Mouse (Mus musculus) embryonic facial prominence, embryonic 10.5 days (tissue): ENCODE measurements at regions not wholly inside any gene's neighbourhood (a gene's known extent, or its start where the extent isn't known, plus 50 kb on each side); places are given as distances from the start of the nearest gene placed in this dataset.

Source experiments
- DNase-seq: peaks from one replicate; pipeline ENCODE4 v3.0.0-alpha.2; 2017; ENCODE audit warnings: low spot score
- H3K27ac ChIP-seq: fragments of 300-500 bp; sonication (generic); replicated peaks from 2 replicates; pipeline ENCODE4 v1.5.1; 2016; ENCODE audit warnings: mild to moderate bottlenecking
- H3K27me3 ChIP-seq: fragments of 300-500 bp; sonication (generic); replicated peaks from 2 replicates; pipeline ENCODE4 v1.6.1; 2016; ENCODE audit warnings: low read depth, mild to moderate bottlenecking; ENCODE audit not compliant: poor library complexity, severe bottlenecking
- H3K36me3 ChIP-seq: fragments of 300-500 bp; sonication (generic); replicated peaks from 2 replicates; pipeline ENCODE4 v1.6.1; 2016; ENCODE audit warnings: mild to moderate bottlenecking, moderate library complexity
- H3K4me1 ChIP-seq: fragments of 300-500 bp; sonication (generic); 2 replicates; pipeline ENCODE4 v1.6.1; 2016
- H3K4me3 ChIP-seq: fragments of 300-500 bp; sonication (generic); 2 replicates; pipeline ENCODE4 v1.5.1; 2016; ENCODE audit warnings: mild to moderate bottlenecking, moderate library complexity
- H3K9me3 ChIP-seq: fragments of 300-500 bp; sonication (generic); 2 replicates; pipeline ENCODE4 v1.6.1; 2016; ENCODE audit warnings: mild to moderate bottlenecking
- WGBS: fragments of 180-500 bp; shearing (Covaris S2); methylation state at CpG from one replicate; pipeline ENCODE4 v1.1.7; 2016; 5-methylcytosine and 5-hydroxymethylcytosine counted together

DNA sequence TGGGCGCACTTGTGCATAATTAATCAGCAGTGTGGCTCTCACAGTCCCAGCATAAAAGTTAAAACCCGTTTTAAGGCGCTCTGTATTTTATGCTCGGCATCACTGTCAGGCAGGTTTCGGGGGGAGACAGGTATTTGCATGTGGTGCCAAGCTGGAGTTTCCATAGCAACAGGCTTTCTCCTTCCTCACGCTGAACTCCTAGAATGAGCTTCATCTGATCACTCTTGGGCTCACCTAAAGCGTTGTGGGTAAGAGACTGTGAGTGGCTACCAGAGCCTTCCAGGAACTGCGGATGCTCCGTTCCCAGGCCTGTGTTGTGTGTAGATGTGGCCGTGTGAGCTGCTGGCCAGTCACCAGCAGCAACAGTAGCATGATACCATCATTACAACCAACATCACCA lies 161.5 kb downstream of the Ajap1 start:
- no peak overlapping the region for H3K27ac ChIP-seq
- no peaks in the 10 kb centered on the region for H3K9me3 ChIP-seq
- WGBS = 85% methylated on average over 10 of the region's 10 CpGs
- no peak for DNase-seq
- peaks cover 19% of the 10 kb centered on the region for H3K4me1 ChIP-seq
- H3K36me3 ChIP-seq = no peaks in the 10 kb centered on the region
- no peaks in the 10 kb centered on the region for H3K27me3 ChIP-seq
- no peak overlapping the region for H3K4me3 ChIP-seq

DNA sequence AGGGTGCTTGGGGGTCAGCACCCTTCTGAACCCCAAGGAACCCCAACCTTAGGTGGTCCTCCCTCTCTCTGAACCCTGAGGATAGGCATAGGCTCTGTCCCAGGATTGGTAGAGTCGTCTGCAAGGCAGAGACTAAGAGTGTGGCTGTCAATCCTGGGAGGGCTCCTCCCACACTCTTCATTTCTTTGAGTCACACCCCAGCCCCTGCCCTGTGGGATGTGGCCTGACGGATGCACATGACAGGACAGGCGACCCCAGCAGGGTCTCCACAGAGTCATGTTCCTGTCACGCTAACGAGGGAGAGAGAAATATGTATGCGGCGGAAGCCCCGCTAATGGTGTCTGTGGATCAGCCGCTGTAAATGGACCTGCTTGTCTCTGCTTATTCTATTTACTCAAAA lies 162.0 kb downstream of the Ajap1 start:
- no peaks in the 10 kb centered on the region for H3K36me3 ChIP-seq
- no peak overlapping the region for H3K27ac ChIP-seq
- no peak overlapping the region for H3K4me3 ChIP-seq
- WGBS = 86% methylated on average over 9 of the region's 9 CpGs
- no peak for DNase-seq
- H3K4me1 ChIP-seq = peaks cover 14% of the 10 kb centered on the region
- no peaks in the 10 kb centered on the region for H3K9me3 ChIP-seq
- H3K27me3 ChIP-seq = no peaks in the 10 kb centered on the region

DNA sequence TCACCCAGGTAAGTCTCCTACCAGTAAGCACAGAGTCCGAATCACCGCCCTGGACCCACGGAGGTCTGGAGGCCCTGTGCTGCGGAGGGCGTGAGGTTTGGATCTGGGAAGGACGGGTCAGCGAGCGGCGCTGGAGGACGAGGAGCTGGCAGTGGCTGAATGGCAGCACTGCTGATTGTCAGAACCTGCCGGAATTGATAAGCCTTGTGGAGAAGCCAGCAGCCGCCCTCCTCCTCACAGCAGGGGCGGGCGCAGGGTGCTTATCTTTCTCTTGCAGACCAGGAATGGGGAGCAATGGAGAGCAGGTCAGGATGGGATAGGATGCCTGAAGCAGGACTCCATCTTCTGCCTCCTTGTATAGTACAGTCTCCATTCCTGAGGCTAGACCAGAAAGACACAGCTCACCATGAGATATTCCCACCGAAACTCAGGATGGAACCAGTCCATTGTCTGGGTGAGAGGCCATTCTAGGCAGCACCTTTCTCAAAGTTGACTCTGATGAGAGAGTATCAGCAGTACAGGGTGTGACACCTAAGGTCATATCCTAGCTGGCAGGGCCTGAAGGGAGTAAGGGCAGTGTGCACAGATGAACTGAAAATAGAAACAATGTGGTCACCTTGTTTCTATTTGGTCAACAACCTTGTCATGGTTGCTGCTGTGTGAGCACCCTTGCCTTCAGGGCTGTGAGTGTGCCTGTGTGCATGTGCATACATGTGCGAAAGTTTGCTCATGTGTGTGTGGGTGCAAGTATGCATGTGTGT lies 165.5 kb downstream of the Ajap1 start:
- H3K27ac ChIP-seq = no peak overlapping the region
- DNase-seq = no peak
- H3K9me3 ChIP-seq = no peaks in the 10 kb centered on the region
- 0 out of 2 replicates have a peak, but pooled peaks cover 7% of the 10 kb centered on the region for H3K4me1 ChIP-seq
- no peaks in the 10 kb centered on the region for H3K27me3 ChIP-seq
- 79% methylated on average over 16 of the region's 16 CpGs for WGBS
- no peaks in the 10 kb centered on the region for H3K36me3 ChIP-seq
- H3K4me3 ChIP-seq = no peak overlapping the region

DNA sequence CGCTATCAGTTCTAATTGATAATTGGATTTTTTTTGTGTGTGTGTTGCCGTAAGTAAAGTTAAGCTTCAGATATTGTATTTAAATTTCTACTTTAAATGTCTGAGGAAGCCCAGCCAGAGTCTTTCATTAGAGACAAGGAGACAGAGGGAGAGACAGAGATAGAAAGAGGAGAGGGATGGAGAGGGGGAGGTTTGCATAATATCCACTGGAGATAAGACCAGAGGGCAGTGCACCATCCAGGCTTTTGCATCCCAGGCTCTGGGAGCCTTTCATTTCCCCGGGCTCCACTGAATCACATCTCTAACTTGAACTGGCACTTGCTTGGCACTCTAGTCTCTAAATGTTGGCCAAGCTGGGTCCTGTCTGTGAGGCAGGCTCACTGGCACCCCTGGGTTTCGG lies 166.1 kb downstream of the Ajap1 start:
- no peaks in the 10 kb centered on the region for H3K27me3 ChIP-seq
- H3K36me3 ChIP-seq = no peaks in the 10 kb centered on the region
- H3K27ac ChIP-seq = no peak overlapping the region
- H3K4me3 ChIP-seq = no peak overlapping the region
- no peaks in the 10 kb centered on the region for H3K9me3 ChIP-seq
- H3K4me1 ChIP-seq = 0 out of 2 replicates have a peak, but pooled peaks cover 7% of the 10 kb centered on the region
- 87% methylated on average over 4 of the region's 4 CpGs for WGBS
- no peak for DNase-seq

DNA sequence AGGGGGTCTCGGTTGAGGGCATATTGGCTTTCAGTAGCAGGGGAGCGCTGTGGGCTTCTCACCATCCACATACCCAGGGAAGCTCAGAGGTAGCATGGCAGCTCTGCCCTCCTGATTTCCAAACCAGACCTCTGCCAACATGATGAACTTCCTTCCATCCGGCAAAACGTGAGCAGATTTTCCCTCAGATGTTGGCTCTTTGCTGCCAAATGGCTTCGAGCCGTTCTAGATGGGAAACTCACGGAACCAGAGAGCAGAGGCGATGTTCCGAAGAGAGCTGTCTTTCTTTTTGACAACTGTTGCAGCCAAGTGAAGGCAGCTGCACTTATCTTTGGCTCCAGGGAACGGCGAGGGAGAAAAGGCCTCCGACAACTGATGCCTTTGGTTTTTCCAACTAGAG lies 168.7 kb downstream of the Ajap1 start:
- H3K27ac ChIP-seq = no peak overlapping the region
- H3K9me3 ChIP-seq = no peaks in the 10 kb centered on the region
- DNase-seq = no peak
- H3K4me1 ChIP-seq = 0 out of 2 replicates have a peak, but pooled peaks cover 3% of the 10 kb centered on the region
- 93% methylated on average over 12 of the region's 12 CpGs for WGBS
- no peaks in the 10 kb centered on the region for H3K36me3 ChIP-seq
- no peak overlapping the region for H3K4me3 ChIP-seq
- no peaks in the 10 kb centered on the region; the same call in 1 of the 2 replicates for H3K27me3 ChIP-seq

DNA sequence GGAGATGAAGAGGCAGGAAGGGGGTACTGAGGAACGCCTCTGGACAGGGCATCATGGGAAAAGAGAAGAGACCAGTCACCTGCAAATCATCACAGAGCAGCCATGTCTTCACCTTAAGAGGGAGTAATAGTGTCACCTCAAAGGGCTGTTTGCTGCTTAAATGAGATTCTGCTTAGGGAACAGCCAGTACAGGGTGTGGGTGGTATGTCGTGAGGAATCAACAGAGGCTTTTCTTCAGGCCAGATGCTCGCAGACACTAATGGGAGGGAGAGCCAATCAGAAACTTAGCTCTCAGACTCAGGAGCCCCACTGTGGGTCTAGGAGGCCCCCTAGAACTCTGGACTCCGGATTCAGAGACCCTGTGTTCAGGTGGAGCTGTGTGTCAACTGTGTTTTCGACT lies 171.0 kb downstream of the Ajap1 start:
- H3K36me3 ChIP-seq = no peaks in the 10 kb centered on the region
- H3K27ac ChIP-seq = no peak overlapping the region
- DNase-seq = no peak
- H3K27me3 ChIP-seq = no peaks in the 10 kb centered on the region; the same call in 1 of the 2 replicates
- H3K9me3 ChIP-seq = no peaks in the 10 kb centered on the region
- H3K4me3 ChIP-seq = no peak overlapping the region
- WGBS = 69% methylated on average over 5 of the region's 5 CpGs
- H3K4me1 ChIP-seq = no peaks in the 10 kb centered on the region; the same call in 1 of the 2 replicates

DNA sequence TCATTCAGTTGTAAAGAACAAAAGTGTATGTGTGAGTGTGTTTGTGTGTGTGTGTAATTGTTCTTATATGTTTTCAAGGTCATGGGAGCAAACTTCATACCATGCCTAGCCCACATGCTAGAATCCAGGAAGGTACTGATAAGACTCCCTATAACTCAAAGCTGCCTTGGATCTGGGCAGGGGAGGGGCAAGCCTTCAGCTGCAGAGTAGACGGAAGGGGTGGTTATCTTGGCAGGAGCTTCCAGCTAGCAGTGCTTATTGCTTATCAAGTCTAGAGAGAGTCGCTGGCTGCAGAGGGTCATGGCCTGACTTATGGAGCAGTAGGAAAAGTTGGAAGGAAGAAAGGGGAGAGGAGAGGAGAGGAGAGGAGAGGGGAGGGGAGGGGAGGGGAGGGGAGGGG lies 172.0 kb downstream of the Ajap1 start:
- no peak overlapping the region for H3K4me3 ChIP-seq
- DNase-seq = no peak
- H3K4me1 ChIP-seq = peaks cover 4% of the 10 kb centered on the region
- no peak overlapping the region for H3K27ac ChIP-seq
- H3K27me3 ChIP-seq = no peaks in the 10 kb centered on the region; the same call in 1 of the 2 replicates
- H3K9me3 ChIP-seq = no peaks in the 10 kb centered on the region
- WGBS = 83% methylated on average over 2 of the region's 2 CpGs
- H3K36me3 ChIP-seq = no peaks in the 10 kb centered on the region

DNA sequence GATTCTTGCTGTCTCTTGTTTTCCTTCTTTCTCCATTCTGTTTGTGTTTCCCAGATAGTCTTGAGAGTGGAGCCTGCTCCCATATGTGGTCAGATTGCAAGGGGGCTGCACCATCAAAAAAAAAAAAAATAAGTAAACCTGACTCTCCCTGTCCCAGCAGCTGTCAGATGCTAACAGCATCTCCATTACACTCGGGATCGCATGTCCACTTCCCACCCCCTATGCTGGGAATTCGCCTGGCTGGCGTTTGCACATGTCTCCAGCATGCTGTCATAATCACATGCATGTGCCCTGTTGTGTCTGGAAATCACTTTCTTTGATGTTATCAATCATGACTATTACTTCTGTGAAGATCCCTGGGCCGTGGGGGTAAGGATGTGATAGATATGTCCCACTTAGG lies 179.1 kb downstream of the Ajap1 start:
- WGBS = 67% methylated on average over 5 of the region's 5 CpGs
- DNase-seq = no peak

DNA sequence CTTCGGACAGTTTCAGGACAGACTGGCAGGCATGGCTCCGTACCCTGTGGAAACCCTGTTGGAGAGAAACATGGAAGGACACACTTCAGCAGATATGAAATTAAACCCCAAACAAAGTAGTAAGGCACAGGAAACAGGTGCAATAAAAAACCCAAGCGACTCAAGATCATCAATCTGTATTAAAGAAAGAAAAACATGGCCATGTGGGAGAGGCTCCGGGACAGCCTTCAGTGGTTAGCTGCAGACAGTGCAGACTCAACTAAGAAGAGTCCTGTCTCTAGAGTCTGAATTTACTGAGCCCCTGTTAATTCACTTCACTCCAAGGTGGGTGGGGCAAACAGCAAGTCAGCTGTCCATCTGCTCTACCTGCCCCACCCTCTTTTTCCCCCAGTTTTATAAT lies 179.8 kb downstream of the Ajap1 start:
- WGBS = 93% methylated on average over 4 of the region's 4 CpGs
- Histone ChIP-seq H3K27me3 (no peaks in the 10 kb centered on the region), H3K4me1 (peaks cover 5% of the 10 kb centered on the region), H3K9me3 (no peaks in the 10 kb centered on the region), H3K36me3 (no peaks in the 10 kb centered on the region), H3K4me3 (no peak overlapping the region), H3K27ac (no peak overlapping the region)
- no peak for DNase-seq

More for the DNA sequence above, 179.1 kb downstream of the Ajap1 start:
- Histone ChIP-seq H3K4me3 (no peak overlapping the region), H3K27me3 (no peaks in the 10 kb centered on the region), H3K36me3 (no peaks in the 10 kb centered on the region), H3K9me3 (no peaks in the 10 kb centered on the region), H3K4me1 (peaks cover 5% of the 10 kb centered on the region), H3K27ac (no peak overlapping the region)

DNA sequence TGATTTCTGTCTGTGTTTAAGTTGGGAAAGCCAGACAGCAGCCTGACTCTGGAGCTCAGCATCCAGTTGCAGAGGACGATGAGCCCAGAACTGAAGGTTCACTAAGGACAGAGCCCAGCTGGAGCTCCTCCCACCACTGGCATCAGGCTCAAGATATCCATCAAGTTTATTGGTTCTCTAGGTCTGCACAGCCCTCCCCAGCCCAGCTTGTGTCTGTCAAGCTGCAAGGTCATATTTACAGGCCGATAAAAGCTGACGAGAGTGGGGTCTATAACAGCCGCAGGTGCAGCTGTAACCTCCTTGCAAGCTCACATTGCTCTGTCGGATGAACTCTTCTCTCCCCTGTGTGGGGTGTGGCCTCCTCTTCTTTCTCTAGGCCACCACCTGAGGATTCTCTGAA lies 184.3 kb downstream of the Ajap1 start:
- Histone ChIP-seq H3K4me3 (no peak overlapping the region), H3K36me3 (no peaks in the 10 kb centered on the region), H3K9me3 (no peaks in the 10 kb centered on the region), H3K4me1 (peaks cover 6% of the 10 kb centered on the region), H3K27ac (no peak overlapping the region), H3K27me3 (no peaks in the 10 kb centered on the region)
- 92% methylated on average over 5 of the region's 5 CpGs for WGBS
- no peak for DNase-seq

DNA sequence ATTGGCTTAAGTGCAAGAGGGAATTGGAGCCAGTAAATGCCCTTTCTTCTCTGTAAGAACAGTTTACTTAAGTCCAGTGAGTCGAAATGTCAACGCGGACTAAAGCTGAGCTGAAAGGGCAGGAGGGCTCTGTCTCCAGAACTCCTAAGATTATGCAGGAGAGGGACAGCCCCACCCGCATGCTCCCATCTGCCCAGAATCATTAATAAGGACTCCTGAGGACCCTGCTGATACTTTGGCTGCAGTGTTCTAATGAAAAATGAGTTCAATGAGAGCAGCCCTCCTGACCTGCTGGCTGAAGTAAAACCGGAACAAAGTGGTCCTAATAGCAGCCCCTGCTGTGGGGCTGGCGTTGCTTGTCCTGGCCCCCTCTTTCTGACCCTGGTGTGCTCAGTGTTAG lies 187.8 kb downstream of the Ajap1 start:
- H3K36me3 ChIP-seq = no peaks in the 10 kb centered on the region
- no peaks in the 10 kb centered on the region for H3K27me3 ChIP-seq
- H3K9me3 ChIP-seq = no peaks in the 10 kb centered on the region
- H3K4me3 ChIP-seq = no peak overlapping the region
- no peak overlapping the region for H3K27ac ChIP-seq
- 64% methylated on average over 6 of the region's 6 CpGs for WGBS
- DNase-seq = no peak
- peaks cover 12% of the 10 kb centered on the region for H3K4me1 ChIP-seq

DNA sequence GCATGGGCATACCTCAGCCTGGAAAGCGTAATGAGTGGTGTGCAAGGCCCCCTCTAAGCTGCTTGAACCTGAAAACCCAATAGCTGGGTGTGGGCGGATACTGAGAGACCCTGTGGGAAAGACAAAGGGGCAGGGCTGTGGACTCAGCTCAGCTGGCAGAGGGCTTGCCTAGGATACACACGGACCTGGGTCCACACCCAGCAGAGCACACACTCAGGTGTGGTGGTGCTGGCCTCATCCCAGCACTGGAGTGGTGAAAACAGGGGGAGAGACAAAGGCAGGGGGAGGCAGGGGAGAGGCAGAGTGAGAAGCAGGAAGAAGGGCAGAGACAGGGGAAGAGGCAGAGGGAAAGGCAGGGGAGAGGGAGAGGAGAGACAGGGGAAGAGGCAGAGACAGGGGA lies 189.5 kb downstream of the Ajap1 start:
- WGBS = 46% methylated on average over 3 of the region's 3 CpGs
- Histone ChIP-seq H3K27me3 (no peaks in the 10 kb centered on the region), H3K27ac (no peak overlapping the region; the same call in 1 of the 2 replicates), H3K4me1 (peaks cover 17% of the 10 kb centered on the region), H3K36me3 (no peaks in the 10 kb centered on the region), H3K4me3 (no peak overlapping the region), H3K9me3 (no peaks in the 10 kb centered on the region)
- DNase-seq = no peak

DNA sequence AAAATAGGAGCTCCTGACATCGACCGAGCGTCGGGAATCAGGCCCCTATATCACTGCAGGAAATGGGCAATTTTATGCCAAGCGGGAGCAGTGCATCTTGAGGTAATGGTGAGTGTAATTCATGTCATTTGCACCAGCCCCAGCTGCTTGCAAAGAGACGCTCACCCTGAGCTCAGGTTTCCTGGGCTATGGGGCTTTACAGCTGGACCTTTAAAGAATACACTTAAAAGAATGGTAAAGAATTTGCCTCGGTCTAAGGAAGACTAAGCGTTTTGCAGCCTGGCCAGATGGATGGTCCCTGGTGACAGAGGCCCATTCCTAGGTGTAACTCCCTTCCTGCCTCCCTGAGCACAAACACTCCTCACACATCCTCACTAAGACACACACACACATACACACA lies 194.2 kb downstream of the Ajap1 start:
- Histone ChIP-seq H3K36me3 (no peaks in the 10 kb centered on the region), H3K4me1 (peaks cover 15% of the 10 kb centered on the region; the same call in 1 of the 2 replicates), H3K27me3 (no peaks in the 10 kb centered on the region), H3K4me3 (no peak overlapping the region), H3K9me3 (no peaks in the 10 kb centered on the region), H3K27ac (no peak overlapping the region)
- 58% methylated on average over 8 of the region's 8 CpGs for WGBS
- DNase-seq = no peak
